Mouse (Mus musculus) heart, embryonic 16.5 days (tissue): ENCODE measurements around the gene Trip12. TPM values are rescaled to one million over a fixed set of nuclear protein-coding genes. Genes with fewer than 3 reads are reported as not detected.
A peak's percentile ranks its signal among the peaks of the same experiment; 100 is the strongest.

Experiments
- ATAC-seq: fragments of 200-750 bp; cut with Nextera tagmentation; replicated peaks from 2 replicates; pipeline ENCODE4 v1.8.0; 2017; ENCODE audit warnings: moderate number of reproducible peaks; ENCODE audit not compliant: insufficient read depth, low FRiP score; ENCODE audit errors: extremely low read depth
- H3K27ac ChIP-seq: fragments of 300-500 bp; sonication (generic); 2 replicates; pipeline ENCODE4 v1.5.1; 2014; ENCODE audit warnings: mild to moderate bottlenecking, low read length, control low read depth, moderate library complexity
- H3K27me3 ChIP-seq: fragments of 300-500 bp; sonication (generic); 2 replicates; pipeline ENCODE4 v1.6.1; 2014; ENCODE audit warnings: low read length, mixed read lengths; ENCODE audit not compliant: control insufficient read depth, insufficient read depth
- H3K36me3 ChIP-seq: fragments of 300-500 bp; sonication (generic); 2 replicates; pipeline ENCODE4 v1.6.1; 2014; ENCODE audit not compliant: control insufficient read depth, insufficient read depth
- H3K4me1 ChIP-seq: fragments of 300-500 bp; sonication (generic); 2 replicates; pipeline ENCODE4 v1.6.1; 2014; ENCODE audit warnings: low read length, mixed read lengths; ENCODE audit not compliant: control insufficient read depth, insufficient read depth
- H3K4me2 ChIP-seq: fragments of 300-500 bp; sonication (generic); 2 replicates; pipeline ENCODE4 v1.6.1; 2014; ENCODE audit warnings: low read depth, mild to moderate bottlenecking, control low read depth, low read length
- H3K4me3 ChIP-seq: fragments of 300-500 bp; sonication (generic); 2 replicates; pipeline ENCODE4 v1.5.1; 2014; ENCODE audit warnings: mild to moderate bottlenecking, control low read depth, low read length
- H3K9ac ChIP-seq: fragments of 300-500 bp; sonication (generic); 2 replicates; pipeline ENCODE4 v1.6.1; 2014; ENCODE audit warnings: low read length, control low read depth
- H3K9me3 ChIP-seq: fragments of 300-500 bp; sonication (generic); replicated peaks from 2 replicates; pipeline ENCODE4 v1.6.1; 2016; ENCODE audit warnings: low read length; ENCODE audit not compliant: control insufficient read depth
- WGBS: fragments of 180-500 bp; shearing (Covaris S2); extraction: QIAGEN DNeasy Blood & Tissue Kit; methylation state at CpG from one replicate; pipeline ENCODE4 v1.1.7; 2014; 5-methylcytosine and 5-hydroxymethylcytosine counted together
- polyA plus RNA-seq: library from polyadenylated mRNA; unstranded; fragments of >200 nt; fragmentation: Nextera tagmentation; extraction: Ambion mirVana; gene quantifications from 2 replicates; pipeline ENCODE4 v1.2.1, GENCODE M21; 2015

Gene Trip12
- polyA plus RNA-seq, 1 experiment from 2014 or later, result 48.9 TPM

- 88% methylated on average over 8 of the region's 8 CpGs for WGBS
Observed at GRCm38 (mm10) chr1:84879571-84880120, 39.3 kb upstream of the Trip12 start.

DNA sequence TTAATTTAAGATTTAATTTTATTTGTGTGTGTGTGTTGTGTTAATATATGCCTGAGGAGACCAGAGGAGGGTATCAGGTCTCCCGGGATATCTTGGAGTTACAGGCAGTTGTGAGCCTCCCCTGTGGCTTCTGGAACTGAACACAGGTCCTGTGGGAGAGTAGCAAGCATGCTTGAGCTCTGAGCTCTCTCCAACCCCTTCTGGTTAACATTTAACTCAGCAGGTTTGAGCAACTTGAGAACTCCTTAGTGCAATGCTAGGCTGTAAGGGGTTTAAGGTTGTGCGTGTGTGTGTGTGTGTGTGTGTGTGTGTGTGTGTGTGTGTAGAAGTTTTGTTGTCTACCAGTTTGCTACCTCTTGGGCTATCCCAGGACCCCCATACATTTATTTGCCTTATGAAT is 37.3 kb upstream of the Trip12 start:
- Histone ChIP-seq H3K36me3 (no peaks in the 10 kb centered on the region), H3K27ac (no peak overlapping the region), H3K9ac (no peak overlapping the region), H3K4me1 (no peaks in the 10 kb centered on the region), H3K27me3 (no peaks in the 10 kb centered on the region), H3K4me2 (no peak overlapping the region), H3K4me3 (no peak overlapping the region), H3K9me3 (no peaks in the 10 kb centered on the region)
- 77% methylated on average over 2 of the region's 2 CpGs for WGBS
- no peak for ATAC-seq

More at GRCm38 (mm10) chr1:84879571-84880120, 39.3 kb upstream of the Trip12 start:
- H3K27ac ChIP-seq, result no peak overlapping the region
- no peak overlapping the region for H3K4me2 ChIP-seq
- H3K9ac ChIP-seq, result no peak overlapping the region
- ATAC-seq, result no peak
- no peaks in the 10 kb centered on the region for H3K4me1 ChIP-seq
- no peaks in the 10 kb centered on the region for H3K36me3 ChIP-seq
- no peaks in the 10 kb centered on the region for H3K9me3 ChIP-seq
- H3K27me3 ChIP-seq, result no peaks in the 10 kb centered on the region
- no peak overlapping the region for H3K4me3 ChIP-seq

DNA sequence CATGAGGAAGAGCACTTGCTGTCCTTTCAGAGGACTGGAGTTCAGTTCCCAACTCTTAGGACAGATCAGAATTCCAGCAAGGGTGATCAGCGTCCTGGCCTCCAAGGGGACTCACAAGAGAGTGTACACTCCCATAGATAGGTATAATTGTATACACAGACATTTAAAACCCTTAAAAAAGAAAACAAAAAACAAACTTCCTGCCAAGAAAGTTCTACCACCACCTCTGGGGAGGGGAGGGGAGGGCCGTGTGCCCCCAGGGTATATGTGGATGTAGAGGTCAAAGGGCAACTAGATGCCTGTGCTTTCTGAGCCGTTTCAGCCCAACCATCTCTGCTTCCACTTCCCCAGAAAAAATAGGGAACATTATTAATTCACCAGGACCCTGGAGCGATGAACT is 32.6 kb upstream of the Trip12 start:
- H3K4me1 ChIP-seq, result no peaks in the 10 kb centered on the region
- no peaks in the 10 kb centered on the region for H3K36me3 ChIP-seq
- H3K9ac ChIP-seq, result no peak overlapping the region
- WGBS, result 68% methylated on average over 4 of the region's 4 CpGs
- no peak overlapping the region for H3K4me2 ChIP-seq
- no peaks in the 10 kb centered on the region for H3K27me3 ChIP-seq
- H3K4me3 ChIP-seq, result no peak overlapping the region
- H3K9me3 ChIP-seq, result no peaks in the 10 kb centered on the region
- H3K27ac ChIP-seq, result no peak overlapping the region
- no peak for ATAC-seq

- no peak overlapping the region for H3K9ac ChIP-seq
- 48% methylated on average over 3 of the region's 3 CpGs for WGBS
- H3K27ac ChIP-seq, result no peak overlapping the region
- H3K27me3 ChIP-seq, result no peaks in the 10 kb centered on the region
- no peak for ATAC-seq
- no peak overlapping the region for H3K4me2 ChIP-seq
- H3K9me3 ChIP-seq, result no peaks in the 10 kb centered on the region
- no peak overlapping the region for H3K4me3 ChIP-seq
- H3K4me1 ChIP-seq, result no peaks in the 10 kb centered on the region
- H3K36me3 ChIP-seq, result no peaks in the 10 kb centered on the region
Observed at GRCm38 (mm10) chr1:84872105-84872504, 31.8 kb upstream of the Trip12 start.

DNA sequence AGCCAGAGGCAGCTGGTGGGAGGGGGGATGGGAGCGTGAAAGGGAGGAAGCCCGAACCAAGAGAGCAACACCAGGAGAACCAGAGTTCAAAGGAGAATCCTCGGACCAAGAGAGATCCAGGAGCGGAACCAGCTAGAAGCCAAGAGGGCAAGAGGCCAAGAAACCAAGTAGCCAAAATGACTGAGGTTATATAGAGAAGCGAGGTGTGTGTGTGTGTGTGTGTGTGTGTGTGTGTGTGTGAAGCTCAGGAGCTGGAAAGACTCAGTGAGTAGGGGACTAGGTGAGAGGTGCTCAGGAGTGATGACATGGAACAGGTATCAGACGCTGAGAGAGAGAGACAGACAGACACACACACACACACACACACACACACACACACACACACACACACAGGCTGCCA is 30.8 kb upstream of the Trip12 start:
- 53% methylated on average over 6 of the region's 6 CpGs for WGBS
- Histone ChIP-seq H3K4me2 (no peak overlapping the region), H3K4me1 (no peaks in the 10 kb centered on the region), H3K4me3 (no peak overlapping the region), H3K27ac (no peak overlapping the region), H3K36me3 (no peaks in the 10 kb centered on the region), H3K27me3 (no peaks in the 10 kb centered on the region), H3K9me3 (no peaks in the 10 kb centered on the region), H3K9ac (no peak overlapping the region)
- ATAC-seq, result no peak

GRCm38 (mm10) chr1:84869498-84869897 is 29.2 kb upstream of the Trip12 start:
- Histone ChIP-seq H3K36me3 (no peaks in the 10 kb centered on the region), H3K27ac (no peak overlapping the region), H3K27me3 (no peaks in the 10 kb centered on the region), H3K9ac (no peak overlapping the region), H3K4me1 (no peaks in the 10 kb centered on the region), H3K9me3 (no peaks in the 10 kb centered on the region), H3K4me2 (0 out of 2 replicates have a peak overlapping the region, but pooled peaks have one; percentile 1), H3K4me3 (no peak overlapping the region)
- ATAC-seq, result no peak
- 36% methylated on average over 7 of the region's 7 CpGs for WGBS

DNA sequence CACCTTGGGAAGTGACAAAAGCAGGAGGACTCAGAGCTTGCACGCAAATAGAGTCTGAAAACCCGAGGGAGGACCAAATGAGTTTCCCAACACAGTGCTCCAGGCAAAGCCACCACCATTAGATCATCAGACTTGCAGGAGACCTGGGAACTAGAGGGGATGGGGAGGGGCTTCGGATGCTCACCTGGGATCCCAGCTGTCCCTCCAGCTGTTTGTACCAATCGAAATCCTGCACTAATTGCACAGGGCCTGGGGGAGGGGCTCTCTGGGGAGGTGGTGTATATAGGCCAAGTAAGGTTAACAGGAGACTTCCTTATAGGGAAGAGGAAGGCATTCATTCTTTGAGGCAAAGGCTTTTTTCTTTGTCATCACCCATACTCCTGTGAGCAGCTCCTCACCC is 28.5 kb upstream of the Trip12 start:
- 69% methylated on average over 4 of the region's 4 CpGs for WGBS
- Histone ChIP-seq H3K9ac (no peak overlapping the region), H3K27me3 (no peaks in the 10 kb centered on the region), H3K4me2 (no peak overlapping the region), H3K9me3 (no peaks in the 10 kb centered on the region), H3K4me3 (no peak overlapping the region), H3K4me1 (no peaks in the 10 kb centered on the region), H3K27ac (no peak overlapping the region), H3K36me3 (no peaks in the 10 kb centered on the region)
- ATAC-seq, result no peak

DNA sequence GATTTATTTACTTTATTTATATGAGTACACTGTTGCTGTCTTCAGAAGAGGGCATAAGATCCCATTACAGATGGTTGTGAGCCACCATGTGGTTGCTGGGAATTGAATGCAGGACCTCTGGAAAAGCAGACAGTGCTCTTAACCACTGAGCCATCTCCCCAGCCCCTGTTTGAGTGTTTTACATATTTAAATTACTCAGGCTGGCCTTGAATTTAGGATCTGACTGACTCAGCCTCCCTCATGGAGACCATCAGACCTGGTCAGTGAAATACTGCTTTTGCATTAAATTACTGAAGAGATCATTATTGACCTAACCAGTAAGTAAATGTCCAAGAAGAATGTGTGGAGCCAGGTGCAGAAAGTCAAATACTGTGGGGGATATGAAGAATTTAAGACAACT is 28.0 kb upstream of the Trip12 start:
- no peaks in the 10 kb centered on the region for H3K9me3 ChIP-seq
- H3K9ac ChIP-seq, result no peak overlapping the region
- no peaks in the 10 kb centered on the region for H3K4me1 ChIP-seq
- H3K27me3 ChIP-seq, result no peaks in the 10 kb centered on the region
- ATAC-seq, result no peak
- H3K27ac ChIP-seq, result no peak overlapping the region
- no peaks in the 10 kb centered on the region for H3K36me3 ChIP-seq
- no peak overlapping the region for H3K4me2 ChIP-seq
- H3K4me3 ChIP-seq, result no peak overlapping the region

- Histone ChIP-seq H3K27ac (no peak overlapping the region), H3K27me3 (no peaks in the 10 kb centered on the region), H3K4me3 (no peak overlapping the region), H3K36me3 (no peaks in the 10 kb centered on the region), H3K9me3 (no peaks in the 10 kb centered on the region), H3K4me1 (no peaks in the 10 kb centered on the region), H3K4me2 (no peak overlapping the region), H3K9ac (no peak overlapping the region)
- 97% methylated on average over 3 of the region's 3 CpGs for WGBS
- ATAC-seq, result no peak
Observed at GRCm38 (mm10) chr1:84866706-84867230, 26.5 kb upstream of the Trip12 start.
